Mouse (Mus musculus) myocyte (in vitro differentiated cells): Measurements from ENCODE around the gene Dnm1.

Experiments
- CEBPB ChIP-seq: IDR thresholded peaks from 2 replicates; pipeline ENCODE4 v1.6.1; 2011; ENCODE audit warnings: mild to moderate bottlenecking, moderate library complexity; ENCODE audit not compliant: poor library complexity, insufficient read depth, severe bottlenecking
- E2F4 ChIP-seq: IDR thresholded peaks from one replicate; pipeline ENCODE4 v1.6.1; 2011; ENCODE audit warnings: mild to moderate bottlenecking, control low read depth, moderate library complexity; ENCODE audit not compliant: insufficient read depth
- MAX ChIP-seq: IDR thresholded peaks from one replicate; pipeline ENCODE4 v1.6.1; 2011; ENCODE audit warnings: low read depth, mild to moderate bottlenecking, control low read depth
- MYOD1 ChIP-seq, 3 experiments: IDR thresholded peaks; one replicate each; pipeline ENCODE4 v1.6.1; 2011; ENCODE audit warnings: control low read depth in 2 of 3, low read depth in 2 of 3, mild to moderate bottlenecking in 2 of 3, moderate library complexity in 1 of 3; ENCODE audit not compliant: insufficient read length in 2 of 3, control insufficient read depth in 1 of 3
- MYOG ChIP-seq, 3 experiments: IDR thresholded peaks; one replicate each; pipeline ENCODE4 v1.6.1; 2011; ENCODE audit warnings: control low read depth in 2 of 3, low read depth in 2 of 3, mild to moderate bottlenecking in 2 of 3; ENCODE audit not compliant: insufficient read length in 2 of 3, control insufficient read depth in 1 of 3, insufficient read depth in 1 of 3
- POLR2A ChIP-seq: IDR thresholded peaks from one replicate; pipeline ENCODE4 v1.6.1; 2011; ENCODE audit warnings: low read depth, mild to moderate bottlenecking, control low read depth, moderate library complexity; ENCODE audit not compliant: insufficient read length
- POLR2AphosphoS2 ChIP-seq: IDR thresholded peaks from one replicate; pipeline ENCODE4 v1.6.1; 2011; ENCODE audit warnings: low read depth, control low read depth; ENCODE audit not compliant: insufficient read length
- REST ChIP-seq: IDR thresholded peaks from one replicate; pipeline ENCODE4 v1.6.1; 2011; ENCODE audit warnings: mild to moderate bottlenecking, control low read depth, moderate library complexity; ENCODE audit not compliant: insufficient read depth, insufficient read length
- TCF12 ChIP-seq: IDR thresholded peaks from one replicate; pipeline ENCODE4 v1.6.1; 2011; ENCODE audit warnings: mild to moderate bottlenecking, control low read depth; ENCODE audit not compliant: poor library complexity, insufficient read depth, severe bottlenecking
- TCF3 ChIP-seq: IDR thresholded peaks from one replicate; pipeline ENCODE4 v1.6.1; 2011; ENCODE audit warnings: low read depth, control low read depth; ENCODE audit not compliant: insufficient read length
- USF1 ChIP-seq: IDR thresholded peaks from one replicate; pipeline ENCODE4 v1.6.1; 2011; ENCODE audit warnings: low read depth, mild to moderate bottlenecking, control low read depth, moderate library complexity

DNA sequence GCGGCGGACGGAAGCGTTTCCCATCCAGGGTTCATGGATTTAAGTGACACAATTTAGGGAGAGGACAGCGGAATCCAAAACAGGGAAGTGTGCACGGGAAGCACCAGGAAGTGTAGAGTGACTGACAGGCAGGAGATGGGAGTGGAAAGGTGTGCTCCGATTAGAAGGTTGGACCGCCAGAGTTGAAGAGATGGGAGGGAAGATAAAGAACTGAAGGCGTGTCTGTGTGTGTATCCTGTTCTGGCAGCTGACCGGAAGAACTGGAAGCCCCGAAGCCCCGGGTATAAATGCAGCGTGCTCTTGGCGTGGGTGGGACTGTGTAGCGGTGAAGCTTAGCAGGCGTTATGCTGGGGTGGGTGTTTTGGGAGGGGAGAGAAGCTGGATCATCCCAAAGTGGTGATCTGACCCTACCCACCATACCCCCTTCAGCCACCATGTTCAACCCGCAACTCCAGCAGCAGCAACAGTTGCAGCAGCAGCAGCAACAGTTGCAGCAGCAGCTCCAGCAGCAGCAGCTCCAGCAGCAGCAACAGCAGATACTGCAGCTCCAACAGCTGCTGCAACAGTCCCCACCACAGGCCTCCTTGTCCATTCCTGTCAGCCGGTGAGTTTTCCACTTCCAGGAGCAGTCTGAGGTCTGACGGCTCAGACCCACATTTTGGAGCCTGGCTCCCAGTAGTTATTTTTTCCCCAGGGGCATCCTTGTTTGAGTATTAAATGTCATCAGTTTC, 10.4 kb upstream of the Dnm1 start:
- peak; percentile 15 for TF ChIP-seq POLR2A
- no peak for TF ChIP-seq TCF3
- TF ChIP-seq E2F4 = no peak
- peak in 2 of 3 experiments; percentile 30 to 59 for TF ChIP-seq MYOG (IDR thresholded peaks at IDR 0.05; ENCODE audit: control insufficient read depth in 1 of 3, insufficient read depth in 1 of 3, insufficient read length in 2 of 3, low read depth in 2 of 3)
- no peak for TF ChIP-seq MAX
- TF ChIP-seq POLR2AphosphoS2 = no peak
- peak; percentile 32 for TF ChIP-seq USF1
- no peak for TF ChIP-seq TCF12
- no peak for TF ChIP-seq CEBPB
- peak in 1 of 3 experiments; percentile 56 for TF ChIP-seq MYOD1 (IDR thresholded peaks at IDR 0.05; ENCODE audit: control insufficient read depth in 1 of 3, insufficient read length in 2 of 3, low read depth in 2 of 3)
- TF ChIP-seq REST = no peak
